Mouse (Mus musculus): ENCODE measurements at regions not wholly inside any gene's neighbourhood (a gene's known extent, or its start where the extent isn't known, plus 50 kb on each side); places are given as distances from the start of the nearest gene placed in this dataset.

DNA sequence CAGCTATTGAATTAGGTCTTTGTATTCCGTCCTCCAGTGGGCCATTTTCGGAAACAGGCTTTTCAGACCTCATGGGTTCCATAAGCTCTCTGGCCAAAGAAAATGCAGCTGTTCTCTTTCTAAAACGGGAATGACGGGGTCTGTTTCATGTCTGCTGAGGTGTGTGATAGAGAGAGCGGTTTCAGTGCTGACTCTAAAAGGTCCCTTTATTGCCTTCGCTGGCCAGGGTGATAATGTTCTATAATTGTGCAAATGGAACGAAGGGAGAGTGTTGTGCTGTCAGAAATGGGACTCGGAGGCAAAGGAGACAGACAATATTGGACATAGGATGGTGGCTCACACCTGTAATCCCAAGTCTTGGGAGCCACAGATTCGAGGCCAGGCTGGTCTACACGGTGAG lies 53.5 kb upstream of the Osbpl8 start:
- no peaks in the 10 kb centered on the region for H3K36me3 ChIP-seq (replicated peaks)
- DNase-seq (ENCODE audit: low spot score), result no peak
- no peak overlapping the region for H3K4me3 ChIP-seq
- no peaks in the 10 kb centered on the region for H3K4me1 ChIP-seq
- H3K9me3 ChIP-seq, result no peaks in the 10 kb centered on the region
- WGBS, result 82% methylated on average over 10 of the region's 10 CpGs
- H3K27ac ChIP-seq (replicated peaks), result no peak overlapping the region
- H3K27me3 ChIP-seq (replicated peaks; ENCODE audit: low read depth, poor library complexity, severe bottlenecking), result no peaks in the 10 kb centered on the region

DNA sequence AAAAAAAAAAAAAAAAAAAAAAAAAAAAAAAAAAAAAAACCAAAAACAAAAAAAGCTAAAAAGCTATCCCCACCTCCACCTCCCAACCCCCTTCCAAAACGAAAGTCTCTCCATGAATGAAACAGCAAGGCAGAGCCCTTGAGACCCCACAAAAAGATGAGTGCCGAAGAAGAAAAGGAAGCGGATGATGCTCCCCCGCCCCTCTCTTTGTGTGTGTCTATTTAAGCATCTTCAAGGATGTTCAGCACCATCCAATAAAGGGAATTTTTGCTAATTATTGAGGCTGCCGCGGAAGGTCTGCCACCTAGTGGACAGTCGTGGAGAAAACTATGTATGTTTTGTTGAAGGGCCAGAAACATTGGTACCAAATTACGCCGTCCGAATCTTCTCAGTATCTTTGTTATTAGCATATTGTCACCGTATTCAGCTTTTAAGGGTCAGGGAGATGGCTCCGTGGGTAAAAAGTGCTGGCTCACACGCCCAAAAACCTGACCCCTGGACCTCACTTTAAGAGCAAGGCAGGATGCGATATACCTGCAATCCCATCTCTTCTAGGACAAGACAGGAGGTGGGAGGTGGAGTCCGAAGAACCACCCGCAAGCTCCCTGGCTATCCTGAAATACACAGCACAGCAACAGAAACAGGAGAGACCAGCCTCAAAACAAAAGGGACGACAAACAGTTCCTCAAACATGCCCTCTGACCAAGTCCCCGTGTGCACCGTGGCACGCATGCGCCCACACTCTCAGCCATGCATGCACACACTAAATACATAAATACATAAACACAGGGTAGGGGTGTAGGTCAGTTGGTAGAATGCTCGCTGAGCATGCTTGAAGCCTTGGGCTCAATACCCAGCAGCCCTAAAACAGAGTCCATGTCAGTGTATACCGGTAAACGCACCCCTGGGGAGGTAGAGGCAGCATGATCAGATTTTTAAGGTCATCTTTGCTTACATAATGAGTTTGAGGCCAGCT lies 55.6 kb upstream of the Osbpl8 start:
- Histone ChIP-seq H3K36me3 (replicated peaks) (no peaks in the 10 kb centered on the region), H3K27ac (replicated peaks) (no peak overlapping the region), H3K4me1 (no peaks in the 10 kb centered on the region), H3K9me3 (no peaks in the 10 kb centered on the region), H3K27me3 (replicated peaks; ENCODE audit: low read depth, poor library complexity, severe bottlenecking) (no peaks in the 10 kb centered on the region), H3K4me3 (0 out of 2 replicates have a peak overlapping the region, but pooled peaks have one; percentile 14)
- DNase-seq (ENCODE audit: low spot score), result peak; percentile 70
- 50% methylated on average over 24 of the region's 24 CpGs for WGBS

DNA sequence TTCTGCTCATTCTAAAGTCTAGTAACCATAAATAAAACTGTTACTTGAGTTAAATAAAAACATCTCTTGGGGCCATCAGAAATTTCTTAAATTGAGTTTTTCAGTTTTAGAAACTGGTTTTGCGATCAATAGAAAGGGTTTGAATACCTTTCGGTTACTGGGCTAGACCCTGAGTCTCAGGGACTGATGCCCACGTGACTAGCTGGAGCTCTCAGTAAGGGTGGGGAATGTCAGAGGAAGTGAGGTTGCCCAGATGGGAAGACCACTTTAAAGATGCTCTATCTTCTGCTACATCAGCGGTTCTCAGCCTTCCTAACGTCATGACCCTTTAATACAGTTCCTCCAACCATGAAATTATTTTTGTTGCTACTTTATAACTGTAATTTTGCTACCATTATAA lies 56.7 kb upstream of the Osbpl8 start:
- WGBS, result 83% methylated on average over 5 of the region's 5 CpGs
- H3K9me3 ChIP-seq, result no peaks in the 10 kb centered on the region

DNA sequence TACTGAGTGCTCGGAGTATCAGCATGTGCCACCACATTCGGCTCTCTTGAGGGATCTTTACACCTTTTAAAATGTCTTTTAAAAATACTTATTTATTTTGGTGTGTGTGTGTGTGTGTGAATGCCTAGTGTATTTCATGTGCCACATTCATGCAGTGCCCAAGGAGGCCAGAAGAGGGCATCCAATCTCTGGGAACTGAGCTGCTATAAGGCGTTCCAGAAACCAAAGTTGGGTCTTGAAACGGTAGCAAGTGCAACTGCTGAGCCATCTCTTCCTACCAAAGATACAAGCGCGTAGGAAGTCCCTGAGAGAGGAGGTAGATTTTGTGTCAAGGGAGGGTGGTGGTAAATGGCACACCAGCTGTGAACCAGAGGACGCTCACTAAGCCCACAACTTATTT lies 57.2 kb upstream of the Osbpl8 start:
- peak; percentile 52 for DNase-seq (ENCODE audit: low spot score)
- H3K27ac ChIP-seq (replicated peaks), result no peak overlapping the region
- 76% methylated on average over 7 of the region's 7 CpGs for WGBS

More for the DNA sequence above, 56.7 kb upstream of the Osbpl8 start:
- Histone ChIP-seq H3K36me3 (replicated peaks) (no peaks in the 10 kb centered on the region), H3K27me3 (replicated peaks; ENCODE audit: low read depth, poor library complexity, severe bottlenecking) (no peaks in the 10 kb centered on the region), H3K4me1 (no peaks in the 10 kb centered on the region), H3K27ac (replicated peaks) (no peak overlapping the region), H3K4me3 (no peak overlapping the region)
- DNase-seq (ENCODE audit: low spot score), result no peak

GRCm38 (mm10) chr10:111106411-111106810 lies 58.1 kb upstream of the Osbpl8 start:
- Histone ChIP-seq H3K27ac (replicated peaks) (no peak overlapping the region), H3K4me3 (no peak overlapping the region), H3K27me3 (replicated peaks; ENCODE audit: low read depth, poor library complexity, severe bottlenecking) (no peaks in the 10 kb centered on the region), H3K9me3 (no peaks in the 10 kb centered on the region), H3K4me1 (peaks cover 8% of the 10 kb centered on the region; the same call in 1 of the 2 replicates), H3K36me3 (replicated peaks) (no peaks in the 10 kb centered on the region)
- no peak for DNase-seq (ENCODE audit: low spot score)
- 85% methylated on average over 5 of the region's 5 CpGs for WGBS

More for the DNA sequence above, 57.2 kb upstream of the Osbpl8 start:
- H3K27me3 ChIP-seq (replicated peaks; ENCODE audit: low read depth, poor library complexity, severe bottlenecking), result no peaks in the 10 kb centered on the region
- H3K4me1 ChIP-seq, result 0 out of 2 replicates have a peak, but pooled peaks cover 5% of the 10 kb centered on the region
- H3K4me3 ChIP-seq, result no peak overlapping the region
- H3K36me3 ChIP-seq (replicated peaks), result no peaks in the 10 kb centered on the region
- H3K9me3 ChIP-seq, result no peaks in the 10 kb centered on the region

DNA sequence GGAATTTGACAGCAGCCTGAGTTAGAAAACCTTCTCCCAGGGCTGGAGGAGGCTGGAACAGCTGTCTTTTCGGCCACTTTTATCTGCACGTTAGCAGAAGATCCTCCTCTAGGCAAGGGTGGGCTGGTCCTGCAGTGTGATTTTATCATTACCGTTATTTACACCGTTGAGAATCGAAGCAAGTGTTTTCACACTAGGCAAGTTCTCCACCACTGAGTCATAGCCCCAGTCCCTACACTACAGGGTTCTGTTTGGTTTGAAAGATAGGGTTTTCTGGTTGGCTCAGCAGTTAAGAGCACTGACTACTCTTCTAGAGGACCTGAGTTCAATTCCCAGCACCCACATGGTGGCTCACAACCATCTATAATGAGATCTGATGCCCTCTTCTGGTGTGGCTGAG lies 58.9 kb upstream of the Osbpl8 start:
- Histone ChIP-seq H3K4me1 (peaks cover 8% of the 10 kb centered on the region; the same call in 1 of the 2 replicates), H3K9me3 (no peaks in the 10 kb centered on the region), H3K4me3 (no peak overlapping the region), H3K27ac (replicated peaks) (no peak overlapping the region), H3K27me3 (replicated peaks; ENCODE audit: low read depth, poor library complexity, severe bottlenecking) (no peaks in the 10 kb centered on the region), H3K36me3 (replicated peaks) (no peaks in the 10 kb centered on the region)
- 95% methylated on average over 5 of the region's 5 CpGs for WGBS
- DNase-seq (ENCODE audit: low spot score), result no peak

DNA sequence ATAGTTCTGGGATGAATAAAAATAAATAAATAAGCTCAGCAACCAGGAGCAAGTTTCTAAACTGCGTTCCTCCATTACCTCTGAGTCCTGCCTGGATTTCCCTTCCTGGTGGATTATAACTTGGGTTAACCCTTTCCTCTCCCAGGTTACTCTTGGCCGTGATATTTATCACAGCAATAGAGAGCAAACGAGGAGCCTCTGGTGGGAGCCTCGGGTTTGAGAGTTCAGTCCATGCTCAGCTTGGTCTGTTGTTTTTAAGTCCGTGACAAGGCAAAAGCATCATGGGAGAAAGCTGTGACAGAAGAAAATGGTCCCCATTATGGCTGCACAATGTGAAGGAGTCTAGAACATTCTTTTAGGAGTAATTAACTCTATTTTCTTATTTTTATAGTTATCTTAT lies 61.0 kb upstream of the Osbpl8 start:
- WGBS, result 76% methylated on average over 5 of the region's 5 CpGs
- H3K36me3 ChIP-seq (replicated peaks), result no peaks in the 10 kb centered on the region
- H3K4me1 ChIP-seq, result peaks cover 18% of the 10 kb centered on the region
- no peaks in the 10 kb centered on the region for H3K27me3 ChIP-seq (replicated peaks; ENCODE audit: low read depth, poor library complexity, severe bottlenecking)
- no peak for DNase-seq (ENCODE audit: low spot score)
- H3K9me3 ChIP-seq, result no peaks in the 10 kb centered on the region
- no peak overlapping the region for H3K27ac ChIP-seq (replicated peaks)
- no peak overlapping the region for H3K4me3 ChIP-seq

GRCm38 (mm10) chr10:111103086-111103485 lies 61.5 kb upstream of the Osbpl8 start:
- WGBS, result 84% methylated on average over 14 of the region's 14 CpGs
- Histone ChIP-seq H3K9me3 (no peaks in the 10 kb centered on the region), H3K27ac (replicated peaks) (no peak overlapping the region), H3K4me3 (no peak overlapping the region), H3K36me3 (replicated peaks) (no peaks in the 10 kb centered on the region), H3K27me3 (replicated peaks; ENCODE audit: low read depth, poor library complexity, severe bottlenecking) (no peaks in the 10 kb centered on the region), H3K4me1 (peaks cover 18% of the 10 kb centered on the region)
- DNase-seq (ENCODE audit: low spot score), result no peak

GRCm38 (mm10) chr10:111101901-111102761 lies 62.4 kb upstream of the Osbpl8 start:
- Histone ChIP-seq H3K4me3 (no peak overlapping the region), H3K27me3 (replicated peaks; ENCODE audit: low read depth, poor library complexity, severe bottlenecking) (no peaks in the 10 kb centered on the region), H3K27ac (replicated peaks) (no peak overlapping the region), H3K4me1 (peaks cover 27% of the 10 kb centered on the region), H3K36me3 (replicated peaks) (no peaks in the 10 kb centered on the region), H3K9me3 (no peaks in the 10 kb centered on the region)
- WGBS, result 73% methylated on average over 18 of the region's 18 CpGs
- no peak for DNase-seq (ENCODE audit: low spot score)

DNA sequence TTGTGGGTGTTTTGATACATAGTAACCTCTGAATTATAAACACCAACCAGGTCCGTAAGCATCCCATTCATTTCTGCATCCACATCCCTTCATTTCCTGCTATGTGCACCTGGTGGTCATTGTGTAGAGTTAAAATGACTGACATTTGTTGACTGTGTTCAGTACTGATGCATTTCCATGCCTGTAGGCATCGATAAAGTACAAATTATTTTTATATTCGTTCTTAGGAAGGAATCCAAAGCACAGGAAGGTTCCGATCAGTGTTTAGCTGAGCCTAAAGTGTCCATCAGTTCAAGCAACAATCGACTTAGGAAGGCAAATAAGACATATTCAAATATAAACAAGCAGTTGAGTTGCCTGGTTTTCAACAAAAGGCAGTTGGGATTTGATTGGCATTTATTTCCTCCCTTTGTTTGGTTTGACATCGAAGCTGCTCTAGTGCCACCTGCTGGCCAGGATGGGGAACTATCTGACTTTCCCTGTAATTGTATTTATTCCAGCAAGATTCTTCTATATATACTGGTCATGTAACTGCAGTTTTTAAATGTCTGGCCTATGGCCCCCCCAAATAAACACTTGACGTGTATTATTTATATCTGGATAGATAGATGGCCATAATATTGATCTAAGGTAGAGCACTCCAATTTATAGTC lies 64.6 kb upstream of the Osbpl8 start:
- peak overlapping the region; percentile 83 for H3K27ac ChIP-seq (replicated peaks)
- no peak overlapping the region for H3K4me3 ChIP-seq
- peak; percentile 79 for DNase-seq (ENCODE audit: low spot score)
- no peaks in the 10 kb centered on the region for H3K9me3 ChIP-seq
- peaks cover 32% of the 10 kb centered on the region for H3K4me1 ChIP-seq
- no peaks in the 10 kb centered on the region for H3K27me3 ChIP-seq (replicated peaks; ENCODE audit: low read depth, poor library complexity, severe bottlenecking)
- 50% methylated on average over 7 of the region's 7 CpGs for WGBS
- no peaks in the 10 kb centered on the region for H3K36me3 ChIP-seq (replicated peaks)

GRCm38 (mm10) chr10:111099059-111099811 lies 65.3 kb upstream of the Osbpl8 start:
- no peak for DNase-seq (ENCODE audit: low spot score)
- no peaks in the 10 kb centered on the region for H3K36me3 ChIP-seq (replicated peaks)
- WGBS, result 78% methylated on average over 5 of the region's 5 CpGs
- no peaks in the 10 kb centered on the region for H3K27me3 ChIP-seq (replicated peaks; ENCODE audit: low read depth, poor library complexity, severe bottlenecking)
- H3K9me3 ChIP-seq, result no peaks in the 10 kb centered on the region
- peak overlapping the region; percentile 83 for H3K27ac ChIP-seq (replicated peaks)
- H3K4me3 ChIP-seq, result no peak overlapping the region
- peaks cover 32% of the 10 kb centered on the region for H3K4me1 ChIP-seq

GRCm38 (mm10) chr10:111097245-111097644 lies 67.3 kb upstream of the Osbpl8 start:
- Histone ChIP-seq H3K36me3 (replicated peaks) (no peaks in the 10 kb centered on the region), H3K9me3 (no peaks in the 10 kb centered on the region), H3K27me3 (replicated peaks; ENCODE audit: low read depth, poor library complexity, severe bottlenecking) (no peaks in the 10 kb centered on the region), H3K27ac (replicated peaks) (no peak overlapping the region), H3K4me1 (peaks cover 32% of the 10 kb centered on the region), H3K4me3 (no peak overlapping the region)
- whole genome bisulfite sequencing, result 51% methylated on average over 5 of the region's 5 CpGs
- no peak for DNase-seq (ENCODE audit: low spot score)
